Mouse (Mus musculus): ENCODE measurements around the gene Trpm5. TPM values are rescaled to one million over a fixed set of nuclear protein-coding genes. Genes with fewer than 3 reads are reported as not detected.

Gene Trpm5
- polyA plus RNA-seq, 1 experiment from 2014 or later: 0.70 TPM

GRCm38 (mm10) chr7:143034112-143034511 lies 60.3 kb downstream of the Trpm5 start:
- no peaks in the 10 kb centered on the region for H3K27me3 ChIP-seq (ENCODE audit: control insufficient read depth, insufficient read depth, low read length)
- no peak for ATAC-seq (ENCODE audit: low FRiP score)
- H3K4me1 ChIP-seq (ENCODE audit: control insufficient read depth, insufficient read depth, low read length): no peaks in the 10 kb centered on the region
- no peak overlapping the region for H3K4me3 ChIP-seq (ENCODE audit: low read depth, low read length)
- no peaks in the 10 kb centered on the region for H3K36me3 ChIP-seq (ENCODE audit: control insufficient read depth, insufficient read depth, low read length)
- H3K9ac ChIP-seq (ENCODE audit: low read length): no peak overlapping the region
- no peak for DNase-seq (ENCODE audit: low spot score, missing footprints)
- H3K4me2 ChIP-seq: no peak overlapping the region
- no peaks in the 10 kb centered on the region for H3K9me3 ChIP-seq (ENCODE audit: control insufficient read depth, low read length)
- 95% methylated on average over 2 of the region's 2 CpGs for WGBS
- no peak overlapping the region for H3K27ac ChIP-seq (ENCODE audit: low read depth, low read length)

- WGBS: 90% methylated on average over 4 of the region's 4 CpGs
- Histone ChIP-seq H3K36me3 (ENCODE audit: control insufficient read depth, insufficient read depth, low read length) (no peaks in the 10 kb centered on the region), H3K4me3 (ENCODE audit: low read depth, low read length) (no peak overlapping the region), H3K4me1 (ENCODE audit: control insufficient read depth, insufficient read depth, low read length) (no peaks in the 10 kb centered on the region), H3K4me2 (no peak overlapping the region), H3K9me3 (ENCODE audit: control insufficient read depth, low read length) (no peaks in the 10 kb centered on the region), H3K27ac (ENCODE audit: low read depth, low read length) (no peak overlapping the region), H3K9ac (ENCODE audit: low read length) (no peak overlapping the region), H3K27me3 (ENCODE audit: control insufficient read depth, insufficient read depth, low read length) (no peaks in the 10 kb centered on the region)
- DNase-seq (ENCODE audit: low spot score, missing footprints) (peak; percentile 8), ATAC-seq (ENCODE audit: low FRiP score) (no peak)
Measured at GRCm38 (mm10) chr7:143033581-143033980, 60.9 kb downstream of the Trpm5 start.

- DNase-seq (ENCODE audit: low spot score, missing footprints) (no peak), ATAC-seq (ENCODE audit: low FRiP score) (no peak)
- H3K36me3 ChIP-seq (ENCODE audit: control insufficient read depth, insufficient read depth, low read length): no peaks in the 10 kb centered on the region
- no peaks in the 10 kb centered on the region for H3K4me1 ChIP-seq (ENCODE audit: control insufficient read depth, insufficient read depth, low read length)
- 84% methylated on average over 1 of the region's 1 CpGs for WGBS
- no peak overlapping the region for H3K4me3 ChIP-seq (ENCODE audit: low read depth, low read length)
- no peak overlapping the region for H3K9ac ChIP-seq (ENCODE audit: low read length)
- H3K27me3 ChIP-seq (ENCODE audit: control insufficient read depth, insufficient read depth, low read length): no peaks in the 10 kb centered on the region
- H3K4me2 ChIP-seq: no peak overlapping the region
- H3K27ac ChIP-seq (ENCODE audit: low read depth, low read length): no peak overlapping the region
- no peaks in the 10 kb centered on the region for H3K9me3 ChIP-seq (ENCODE audit: control insufficient read depth, low read length)
Measured at GRCm38 (mm10) chr7:143031816-143032215, 62.6 kb downstream of the Trpm5 start.

DNA sequence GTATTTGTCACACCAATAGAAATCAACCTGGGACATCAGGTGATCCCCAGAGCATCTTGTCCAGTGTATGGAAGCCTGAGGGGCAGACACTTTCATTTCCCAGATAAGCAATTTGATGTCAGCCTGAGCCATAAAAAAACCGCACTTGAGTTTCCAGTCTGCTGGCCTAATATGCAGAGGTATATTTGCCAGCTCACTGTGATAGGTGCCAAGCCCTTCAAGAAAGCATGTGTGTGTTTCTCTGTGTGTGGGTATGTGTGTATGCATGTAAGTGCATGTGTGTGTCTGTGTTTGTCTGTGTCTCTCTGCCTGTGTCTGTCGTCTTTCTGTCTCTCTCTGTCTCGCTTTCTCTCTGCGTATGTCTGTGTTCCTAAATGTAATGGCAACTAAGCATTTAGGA lies 67.2 kb downstream of the Trpm5 start:
- H3K4me1 ChIP-seq (ENCODE audit: control insufficient read depth, insufficient read depth, low read length): no peaks in the 10 kb centered on the region
- H3K4me2 ChIP-seq: no peak overlapping the region
- 96% methylated on average over 4 of the region's 4 CpGs for WGBS
- no peak overlapping the region for H3K9ac ChIP-seq (ENCODE audit: low read length)
- DNase-seq (ENCODE audit: low spot score, missing footprints) (peak; percentile 17), ATAC-seq (ENCODE audit: low FRiP score) (no peak)
- H3K27me3 ChIP-seq (ENCODE audit: control insufficient read depth, insufficient read depth, low read length): no peaks in the 10 kb centered on the region
- H3K9me3 ChIP-seq (ENCODE audit: control insufficient read depth, low read length): no peaks in the 10 kb centered on the region
- H3K27ac ChIP-seq (ENCODE audit: low read depth, low read length): no peak overlapping the region
- no peak overlapping the region for H3K4me3 ChIP-seq (ENCODE audit: low read depth, low read length)
- H3K36me3 ChIP-seq (ENCODE audit: control insufficient read depth, insufficient read depth, low read length): no peaks in the 10 kb centered on the region

DNA sequence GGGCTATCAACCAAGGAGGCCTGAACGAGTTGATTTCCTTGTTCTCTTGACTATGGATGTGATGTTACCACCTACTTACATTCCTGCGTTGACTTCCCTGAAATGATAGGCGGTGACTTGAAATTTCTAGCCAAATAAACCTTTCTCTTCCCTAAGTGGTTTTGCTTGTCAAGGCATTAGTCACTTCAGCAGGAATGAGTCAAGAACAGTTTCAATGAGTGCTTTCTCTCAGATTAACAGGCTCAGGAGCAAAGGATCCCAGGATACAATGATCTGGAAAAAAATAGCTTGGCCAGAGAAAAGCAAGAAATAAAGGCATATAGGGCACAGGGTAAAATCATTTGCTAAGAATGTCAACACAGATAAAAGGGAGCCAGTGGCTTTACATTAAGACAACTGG lies 68.9 kb downstream of the Trpm5 start:
- DNase-seq (ENCODE audit: low spot score, missing footprints): peak; percentile 73
- WGBS: 85% methylated on average over 3 of the region's 3 CpGs
- Histone ChIP-seq H3K9ac (ENCODE audit: low read length) (no peak overlapping the region), H3K4me1 (ENCODE audit: control insufficient read depth, insufficient read depth, low read length) (no peaks in the 10 kb centered on the region), H3K27ac (ENCODE audit: low read depth, low read length) (no peak overlapping the region), H3K4me2 (no peak overlapping the region), H3K9me3 (ENCODE audit: control insufficient read depth, low read length) (no peaks in the 10 kb centered on the region), H3K4me3 (ENCODE audit: low read depth, low read length) (no peak overlapping the region), H3K36me3 (ENCODE audit: control insufficient read depth, insufficient read depth, low read length) (no peaks in the 10 kb centered on the region), H3K27me3 (ENCODE audit: control insufficient read depth, insufficient read depth, low read length) (no peaks in the 10 kb centered on the region)
- no peak for ATAC-seq (ENCODE audit: low FRiP score)

DNA sequence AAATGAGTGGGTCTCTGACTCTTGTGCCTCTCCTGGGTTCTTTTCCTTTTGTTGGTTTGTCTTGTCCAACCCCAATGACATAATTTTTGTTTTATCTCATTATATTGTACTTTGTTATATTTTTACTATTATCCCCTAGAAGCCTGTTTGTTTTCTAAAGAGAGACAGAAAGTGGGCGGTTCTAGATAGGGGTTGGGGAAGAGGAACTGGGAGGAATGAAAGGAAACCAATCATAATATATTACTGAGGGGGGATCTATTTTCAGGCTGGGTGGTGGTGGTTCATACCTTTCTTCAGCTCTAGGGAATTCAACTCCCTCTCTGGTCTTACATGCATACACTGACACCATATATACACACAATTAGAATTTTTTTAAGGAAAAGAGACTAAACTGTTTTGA lies 70.1 kb downstream of the Trpm5 start:
- H3K4me1 ChIP-seq (ENCODE audit: control insufficient read depth, insufficient read depth, low read length): no peaks in the 10 kb centered on the region
- H3K27me3 ChIP-seq (ENCODE audit: control insufficient read depth, insufficient read depth, low read length): no peaks in the 10 kb centered on the region
- no peak overlapping the region for H3K4me3 ChIP-seq (ENCODE audit: low read depth, low read length)
- 79% methylated on average over 1 of the region's 1 CpGs for WGBS
- no peak for ATAC-seq (ENCODE audit: low FRiP score)
- H3K9me3 ChIP-seq (ENCODE audit: control insufficient read depth, low read length): no peaks in the 10 kb centered on the region
- H3K27ac ChIP-seq (ENCODE audit: low read depth, low read length): no peak overlapping the region
- no peak for DNase-seq (ENCODE audit: low spot score, missing footprints)
- H3K4me2 ChIP-seq: no peak overlapping the region
- H3K9ac ChIP-seq (ENCODE audit: low read length): no peak overlapping the region
- H3K36me3 ChIP-seq (ENCODE audit: control insufficient read depth, insufficient read depth, low read length): no peaks in the 10 kb centered on the region

DNA sequence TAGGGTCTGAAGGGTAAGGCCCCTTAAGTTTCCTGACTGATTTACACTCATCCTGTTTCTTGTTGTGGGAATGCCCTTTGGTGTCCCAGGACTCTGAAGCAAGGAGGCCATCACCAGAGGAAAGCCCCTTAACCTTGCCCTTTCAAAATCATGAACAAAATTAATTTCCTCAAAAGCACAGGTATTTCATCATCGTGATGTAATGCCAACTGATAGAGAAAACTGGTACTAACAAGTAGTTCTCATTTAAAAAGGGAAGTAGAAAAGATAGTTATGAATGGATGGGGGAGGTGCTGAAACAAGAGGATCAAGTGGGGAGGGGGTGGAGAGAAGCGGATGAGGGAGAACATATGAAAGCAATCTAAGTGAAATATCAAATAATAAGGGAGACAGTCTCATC lies 70.9 kb downstream of the Trpm5 start:
- H3K9ac ChIP-seq (ENCODE audit: low read length): no peak overlapping the region
- 93% methylated on average over 2 of the region's 2 CpGs for WGBS
- H3K4me2 ChIP-seq: no peak overlapping the region
- ATAC-seq (ENCODE audit: low FRiP score): no peak
- H3K27me3 ChIP-seq (ENCODE audit: control insufficient read depth, insufficient read depth, low read length): no peaks in the 10 kb centered on the region
- H3K4me1 ChIP-seq (ENCODE audit: control insufficient read depth, insufficient read depth, low read length): no peaks in the 10 kb centered on the region
- peak; percentile 8 for DNase-seq (ENCODE audit: low spot score, missing footprints)
- no peaks in the 10 kb centered on the region for H3K9me3 ChIP-seq (ENCODE audit: control insufficient read depth, low read length)
- no peaks in the 10 kb centered on the region for H3K36me3 ChIP-seq (ENCODE audit: control insufficient read depth, insufficient read depth, low read length)
- H3K27ac ChIP-seq (ENCODE audit: low read depth, low read length): no peak overlapping the region
- no peak overlapping the region for H3K4me3 ChIP-seq (ENCODE audit: low read depth, low read length)

- H3K9me3 ChIP-seq (ENCODE audit: control insufficient read depth, low read length): no peaks in the 10 kb centered on the region
- ATAC-seq (ENCODE audit: low FRiP score) (no peak), DNase-seq (ENCODE audit: low spot score, missing footprints) (no peak)
- no peaks in the 10 kb centered on the region for H3K36me3 ChIP-seq (ENCODE audit: control insufficient read depth, insufficient read depth, low read length)
- no peaks in the 10 kb centered on the region for H3K4me1 ChIP-seq (ENCODE audit: control insufficient read depth, insufficient read depth, low read length)
- 75% methylated on average over 5 of the region's 5 CpGs for WGBS
- H3K4me2 ChIP-seq: no peak overlapping the region
- no peak overlapping the region for H3K4me3 ChIP-seq (ENCODE audit: low read depth, low read length)
- no peak overlapping the region for H3K27ac ChIP-seq (ENCODE audit: low read depth, low read length)
- no peaks in the 10 kb centered on the region for H3K27me3 ChIP-seq (ENCODE audit: control insufficient read depth, insufficient read depth, low read length)
- no peak overlapping the region for H3K9ac ChIP-seq (ENCODE audit: low read length)
Measured at GRCm38 (mm10) chr7:143021356-143022164, 72.9 kb downstream of the Trpm5 start.

- H3K9ac ChIP-seq (ENCODE audit: low read length): no peak overlapping the region
- H3K27ac ChIP-seq (ENCODE audit: low read depth, low read length): no peak overlapping the region
- H3K4me3 ChIP-seq (ENCODE audit: low read depth, low read length): no peak overlapping the region
- H3K9me3 ChIP-seq (ENCODE audit: control insufficient read depth, low read length): no peaks in the 10 kb centered on the region
- no peak overlapping the region for H3K4me2 ChIP-seq
- H3K36me3 ChIP-seq (ENCODE audit: control insufficient read depth, insufficient read depth, low read length): no peaks in the 10 kb centered on the region
- ATAC-seq (ENCODE audit: low FRiP score) (no peak), DNase-seq (ENCODE audit: low spot score, missing footprints) (peak; percentile 33)
- H3K4me1 ChIP-seq (ENCODE audit: control insufficient read depth, insufficient read depth, low read length): no peaks in the 10 kb centered on the region
- H3K27me3 ChIP-seq (ENCODE audit: control insufficient read depth, insufficient read depth, low read length): no peaks in the 10 kb centered on the region
- 81% methylated on average over 3 of the region's 3 CpGs for WGBS
Measured at GRCm38 (mm10) chr7:143020764-143021163, 73.7 kb downstream of the Trpm5 start.

All from midbrain, embryonic 11.5 days (tissue).